Mouse (Mus musculus) liver, postnatal 0 days (tissue): ENCODE data around the gene Atg5.

Source experiments
- CTCF ChIP-seq: sonication (generic); IDR thresholded peaks from 2 replicates; pipeline ENCODE4 v1.5.1; 2016; ENCODE audit warnings: antibody characterized with exemption, low read depth
- EP300 ChIP-seq: IDR thresholded peaks from 2 replicates; pipeline ENCODE4 v1.6.1; 2016; ENCODE audit warnings: antibody characterized with exemption, low read depth, mild to moderate bottlenecking

DNA sequence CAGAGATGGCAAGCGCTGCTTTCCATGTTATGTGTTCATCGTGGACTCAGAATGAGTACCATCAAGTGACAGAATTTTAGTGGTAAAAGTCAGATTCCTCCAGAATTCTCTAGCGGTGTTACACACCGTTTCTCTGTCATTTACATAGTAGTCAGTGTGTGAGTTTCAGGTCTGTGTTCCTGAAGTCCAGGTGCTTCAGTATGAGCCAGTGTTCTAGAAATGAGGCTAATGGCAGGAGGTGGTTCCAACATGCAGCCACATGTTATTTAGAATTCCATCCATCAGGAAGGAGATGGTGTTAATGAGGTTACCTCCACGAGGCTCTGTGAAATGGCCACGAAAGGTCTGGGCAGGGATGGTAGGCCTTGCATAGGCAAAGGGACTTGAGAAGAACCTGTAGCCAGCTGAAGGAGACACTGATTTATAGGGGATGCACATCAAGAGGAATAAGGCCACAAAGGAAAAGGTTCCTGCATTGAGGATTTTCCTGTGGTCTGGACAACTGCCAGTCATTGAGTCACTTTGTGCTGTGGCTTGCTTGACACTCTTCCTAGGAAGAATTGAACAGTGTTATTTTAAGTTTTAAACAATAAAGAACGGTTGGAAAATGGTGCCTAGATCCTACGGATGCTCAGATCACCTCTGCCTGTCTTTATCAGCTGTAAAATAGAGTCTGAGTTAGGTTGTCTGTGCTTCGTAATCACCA is 55.1 kb downstream of the Atg5 start:
- TF ChIP-seq CTCF: no peak
- no peak for TF ChIP-seq EP300
